Mouse (Mus musculus): ENCODE results near the gene Myo1b.

The Myo1b gene

DNA sequence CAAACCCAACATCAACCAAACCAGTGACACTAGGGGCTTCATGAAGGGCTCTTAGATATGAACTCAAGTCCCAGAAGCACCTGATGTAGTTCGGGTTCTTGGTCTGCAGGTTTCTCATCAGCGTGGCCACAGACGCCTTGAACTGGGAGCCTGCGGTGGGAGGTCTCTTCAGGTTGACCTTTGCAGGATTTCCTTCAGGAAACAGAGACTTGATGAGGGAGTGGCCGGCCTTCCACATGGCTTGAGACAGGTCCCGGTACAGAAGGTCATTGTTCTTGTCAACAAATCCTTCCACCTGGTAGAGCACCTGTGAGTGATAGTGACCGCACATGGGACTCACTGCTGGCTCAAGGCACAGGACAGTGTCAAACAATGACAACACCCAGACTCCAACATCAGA lies 137.6 kb downstream of the Myo1b start:
- no peak for DNase-seq

DNA sequence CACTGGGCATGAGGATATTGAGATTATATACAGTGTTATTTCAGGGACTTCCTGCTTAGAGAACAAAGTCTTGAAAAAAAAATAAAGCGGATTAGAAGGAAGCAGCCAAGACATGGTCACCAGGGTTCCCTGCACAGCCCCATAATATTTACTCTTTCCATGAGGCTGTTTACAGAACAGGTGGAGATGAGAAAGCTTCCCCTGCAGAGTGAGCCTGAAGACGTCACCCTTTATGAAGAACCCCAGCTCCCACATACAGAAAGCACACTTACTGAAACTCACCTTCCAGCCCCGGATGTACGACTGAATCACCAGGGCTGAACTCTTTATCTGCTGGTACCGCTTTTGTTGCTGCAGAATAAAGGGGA lies 145.4 kb downstream of the Myo1b start:
- DNase-seq, result no peak

DNA sequence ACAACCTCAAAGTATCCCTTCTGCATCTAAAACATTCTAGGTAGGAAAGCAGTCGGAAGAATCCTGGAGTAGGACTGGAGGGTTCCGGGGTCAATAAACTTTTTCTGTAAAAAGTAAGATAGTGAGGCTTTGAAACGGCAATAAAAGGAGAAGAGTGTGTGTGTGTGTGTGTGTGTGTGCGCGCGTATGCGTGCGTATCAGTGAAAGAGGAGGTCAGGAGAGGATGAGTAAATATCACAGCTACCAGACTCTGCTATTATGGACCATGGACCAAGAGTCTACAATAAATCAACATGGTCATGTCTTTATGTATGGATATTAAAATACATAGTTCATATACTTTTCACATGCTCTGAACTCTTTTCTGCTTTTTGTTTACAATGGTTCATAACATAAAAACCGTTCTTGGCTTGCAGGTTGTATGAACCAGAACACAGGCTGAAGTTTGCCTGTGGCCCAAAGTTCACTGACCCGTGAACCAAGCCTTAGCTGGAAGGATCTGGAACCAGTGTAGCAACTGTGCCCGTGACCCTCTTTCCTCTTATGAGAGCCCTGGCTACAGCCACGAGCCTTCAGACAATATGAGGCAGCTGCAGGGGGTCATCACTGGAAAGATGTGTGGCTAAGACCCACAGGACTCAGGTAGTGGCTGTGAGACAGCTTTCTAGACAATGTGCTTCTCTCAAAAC lies 145.9 kb downstream of the Myo1b start:
- DNase-seq, result no peak

DNA sequence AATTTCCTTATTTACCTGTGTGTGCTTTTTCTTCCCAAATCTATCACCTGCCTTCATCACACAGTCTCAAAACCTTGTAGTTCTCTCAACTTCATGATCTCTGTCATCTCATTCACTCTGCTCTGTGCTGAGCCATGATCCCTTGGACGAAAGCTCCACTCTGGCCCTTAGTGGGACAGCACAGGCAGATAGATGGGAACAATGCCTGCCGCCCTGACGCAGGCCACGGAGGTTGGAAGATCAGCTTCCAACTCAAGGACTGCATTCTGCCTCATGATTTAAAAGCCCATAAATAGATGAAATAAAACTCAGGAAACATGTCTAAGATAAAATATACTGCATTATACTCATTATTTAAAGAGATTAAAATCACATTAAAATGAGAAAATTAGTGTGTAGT lies 149.6 kb downstream of the Myo1b start:
- no peak for DNase-seq

DNA sequence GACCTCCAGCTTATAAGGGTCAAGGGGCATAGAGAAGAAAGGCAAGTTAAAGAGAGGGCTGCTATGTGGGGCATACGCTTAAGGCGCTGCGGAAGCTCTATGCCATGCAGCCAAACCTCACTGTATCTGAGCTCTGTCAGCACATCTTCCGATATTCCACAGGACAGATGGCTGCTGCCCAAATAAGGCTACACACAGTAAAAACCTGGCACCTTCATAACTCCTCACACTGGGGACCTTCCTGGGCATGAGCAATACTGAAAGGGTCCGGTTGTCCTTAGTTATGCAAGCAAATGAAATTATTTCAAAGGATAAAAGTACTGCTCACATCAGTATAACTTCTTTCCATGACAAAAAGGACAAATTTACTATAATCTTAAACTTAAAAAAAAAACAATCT lies 150.7 kb downstream of the Myo1b start:
- no peak for DNase-seq

DNA sequence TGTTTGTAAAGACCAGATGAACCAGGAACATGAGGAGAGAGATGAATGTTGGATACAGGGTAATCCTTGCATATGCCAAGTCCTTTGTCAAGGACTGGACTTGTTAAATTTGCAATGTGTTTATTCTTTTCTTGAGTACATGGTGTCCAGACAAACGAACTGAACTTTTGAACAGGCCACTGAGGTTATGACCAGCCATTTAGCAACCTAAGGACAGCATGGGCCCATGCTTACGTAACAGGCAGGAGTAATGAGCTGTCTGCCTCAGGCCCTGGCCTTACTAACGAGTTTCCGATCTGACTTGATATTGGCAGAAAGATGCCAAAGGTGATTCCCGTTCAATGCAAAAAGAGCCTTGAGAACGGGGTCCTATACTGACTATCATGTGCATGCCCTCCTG lies 156.2 kb downstream of the Myo1b start:
- no peak for DNase-seq

DNA sequence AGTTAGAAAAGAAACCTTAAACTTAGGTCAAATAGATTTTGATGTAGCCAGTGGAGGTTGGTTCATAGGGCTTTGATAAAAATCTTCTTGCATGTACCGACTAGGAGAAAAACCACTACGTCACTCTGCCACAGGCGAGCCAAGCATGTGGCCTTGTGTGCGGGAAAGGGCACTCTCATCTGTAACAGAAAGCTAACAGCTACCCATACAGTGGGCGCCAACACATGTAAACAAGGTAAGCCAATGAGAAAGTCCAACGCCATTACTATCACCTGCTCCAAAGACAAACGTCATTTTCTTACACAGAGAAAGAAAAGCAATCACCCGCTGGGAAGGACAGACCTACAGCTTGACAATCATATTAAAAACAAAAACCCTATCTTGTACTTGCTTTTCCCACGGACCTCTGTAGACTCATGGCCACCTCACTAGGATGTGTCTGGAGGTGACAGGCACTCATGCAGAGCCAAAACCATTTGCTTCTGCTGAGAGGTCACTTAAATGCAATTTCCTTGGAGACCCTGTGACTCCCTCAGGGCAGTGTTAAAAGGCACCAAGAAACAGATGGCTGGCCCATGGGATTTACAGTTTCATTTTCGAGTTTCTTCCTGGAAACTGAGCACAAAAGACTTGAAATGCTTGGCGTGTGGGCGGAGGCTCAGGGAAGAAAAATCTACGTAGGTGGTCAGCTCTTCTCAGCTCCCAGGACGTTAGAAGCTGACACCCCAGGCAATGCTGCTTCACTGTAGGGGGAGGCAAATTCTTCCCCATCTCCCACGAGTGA lies 157.4 kb downstream of the Myo1b start:
- no peak for DNase-seq

DNA sequence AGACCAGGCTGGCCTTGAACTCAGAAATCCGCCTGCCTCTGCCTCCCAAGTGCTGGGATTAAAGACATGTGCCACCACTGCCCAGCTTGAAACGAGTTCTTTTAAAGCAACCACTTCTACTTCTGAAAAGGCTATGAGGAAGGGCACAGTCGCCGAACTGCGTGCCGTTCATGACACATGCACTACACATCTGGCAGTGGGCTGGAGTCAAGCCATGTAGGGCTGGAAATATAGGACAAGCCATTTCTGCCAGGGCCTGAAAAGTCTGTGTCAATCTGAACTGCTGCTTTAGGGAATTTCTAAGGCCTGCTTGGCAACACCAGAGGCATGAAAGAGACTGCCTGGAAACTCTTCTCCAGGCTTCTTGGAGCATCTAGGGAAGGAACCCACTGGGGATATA lies 162.2 kb downstream of the Myo1b start:
- no peak for DNase-seq

DNA sequence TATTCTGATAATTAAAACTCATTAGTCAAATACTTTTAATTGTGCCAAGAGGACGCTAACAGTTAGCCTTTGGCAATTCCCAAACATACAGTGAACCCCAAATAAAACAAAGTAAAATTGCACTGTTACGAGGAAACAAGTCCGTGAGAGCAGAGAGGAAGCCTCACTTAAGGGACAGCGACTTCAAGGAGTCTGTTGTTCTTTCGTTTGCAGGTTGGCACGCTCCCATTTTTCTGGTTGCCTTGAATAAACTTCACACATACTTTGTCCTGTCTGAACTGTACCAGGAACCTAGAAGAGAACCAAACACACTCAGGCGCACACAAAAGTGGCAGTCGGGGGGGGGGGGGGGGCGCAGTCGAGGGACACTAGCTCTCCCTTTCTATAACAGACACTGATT lies 164.9 kb downstream of the Myo1b start:
- no peak for DNase-seq

DNA sequence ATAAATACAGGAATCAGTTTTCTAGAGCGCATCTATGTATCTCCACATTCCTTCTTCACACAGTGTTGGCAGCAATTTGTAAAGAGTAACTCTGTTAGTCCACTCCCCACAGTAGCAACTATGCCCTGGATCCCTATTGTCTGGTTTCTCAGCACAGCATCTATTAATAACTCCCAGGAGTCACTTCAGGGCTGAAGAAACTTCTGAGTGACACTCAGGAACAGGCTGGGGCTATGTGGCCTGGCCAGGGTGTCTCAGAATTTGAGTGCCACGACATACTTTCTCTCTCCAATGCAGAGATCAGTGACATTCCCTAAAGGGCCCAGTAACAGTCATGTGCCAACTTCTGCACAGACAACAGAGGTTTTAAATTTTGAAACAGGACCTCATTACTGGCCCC lies 167.6 kb downstream of the Myo1b start:
- DNase-seq, result no peak

DNA sequence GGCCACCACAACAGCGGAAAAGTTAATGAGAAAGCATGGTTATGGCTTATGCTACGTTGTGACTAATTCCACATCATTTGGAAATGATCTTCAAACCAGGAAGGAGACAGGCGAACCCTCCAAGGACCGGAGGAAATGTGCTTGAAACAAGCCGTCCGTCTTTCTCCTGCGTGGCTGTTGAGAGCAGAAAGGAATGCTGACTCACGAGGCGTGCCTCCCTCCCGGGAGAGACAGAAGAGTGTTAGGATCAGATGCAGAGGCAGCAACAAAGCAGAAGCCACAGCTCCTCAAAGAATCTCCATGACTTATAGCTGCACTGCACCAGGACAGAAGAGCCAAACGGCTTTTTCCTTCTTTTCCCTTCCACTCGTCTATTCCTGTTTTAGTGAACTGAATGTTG lies 168.4 kb downstream of the Myo1b start:
- DNase-seq, result no peak

DNA sequence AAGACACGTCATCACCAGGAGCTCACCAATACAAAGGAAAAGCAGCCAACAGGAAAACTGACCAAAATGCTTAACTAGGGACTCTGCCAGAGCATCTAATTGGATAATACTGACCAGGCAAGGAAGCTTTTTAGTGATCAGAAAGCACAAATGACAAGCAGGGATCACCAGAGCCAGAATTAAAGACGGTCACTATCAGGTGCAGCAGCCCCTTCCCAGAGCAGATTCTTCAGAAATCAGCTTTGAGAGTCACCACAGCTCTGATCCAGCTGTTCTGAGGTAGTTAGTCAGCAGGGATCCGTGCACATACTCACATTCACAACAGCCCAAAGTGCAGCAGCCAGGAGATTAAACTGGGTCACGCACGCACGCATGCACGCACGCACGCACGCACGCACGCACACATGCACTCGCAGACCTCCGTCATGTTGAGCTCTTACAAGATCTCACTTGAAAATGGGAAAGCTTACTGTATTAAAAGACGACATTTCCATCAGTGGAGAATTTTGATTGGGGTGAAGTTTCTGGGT lies 169.1 kb downstream of the Myo1b start:
- no peak for DNase-seq

DNA sequence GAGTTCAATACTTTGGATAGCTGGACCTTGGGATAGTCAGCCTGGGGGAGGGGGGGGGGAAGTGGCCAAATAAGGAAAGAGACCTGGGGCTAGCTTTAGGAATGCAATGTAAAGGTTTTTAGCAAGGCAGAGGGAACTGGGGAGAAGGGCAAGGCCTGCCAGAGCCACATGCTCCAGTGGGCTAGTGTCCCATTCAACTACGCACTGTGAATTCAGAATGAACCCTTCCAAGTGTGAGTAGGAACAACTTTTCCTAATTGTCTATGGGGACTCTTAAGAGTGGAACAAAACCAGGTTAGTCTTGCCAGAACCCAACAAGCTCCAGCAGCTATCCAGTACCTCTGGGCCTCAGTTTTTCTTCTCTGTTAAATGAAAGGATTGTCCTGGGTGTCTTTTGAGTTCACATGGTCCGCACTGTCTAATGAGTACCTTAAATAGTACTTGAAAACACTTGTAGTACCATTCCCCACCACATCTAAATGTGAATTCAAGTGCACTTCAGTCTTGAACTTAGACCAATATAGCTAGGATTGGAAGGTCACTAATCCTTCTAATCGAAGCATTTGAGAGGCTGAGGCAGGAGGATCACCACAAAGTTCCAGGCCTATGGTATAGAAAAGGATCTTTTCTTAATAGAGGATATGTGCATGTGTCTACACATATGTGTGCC lies 172.0 kb downstream of the Myo1b start:
- DNase-seq, result no peak

DNA sequence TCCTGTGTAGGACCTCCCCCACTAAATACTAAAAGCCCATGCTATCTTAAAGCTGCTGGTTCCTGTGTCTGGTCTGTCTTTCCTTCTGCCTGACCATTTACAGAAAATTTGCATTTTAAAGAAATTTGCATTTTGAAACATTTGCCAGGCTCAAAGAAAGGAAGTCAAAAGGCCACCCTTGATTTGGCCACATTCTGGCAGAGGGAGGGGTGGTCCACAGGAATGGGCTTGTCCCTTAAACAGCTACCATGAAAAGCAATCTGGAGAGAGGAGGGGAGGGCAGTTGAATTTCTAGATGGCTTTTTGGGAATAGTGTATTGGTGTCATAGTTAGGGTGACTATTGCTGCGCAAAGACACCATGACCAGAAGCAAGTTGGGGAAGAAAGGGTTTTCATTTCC lies 173.3 kb downstream of the Myo1b start:
- DNase-seq, result no peak

DNA sequence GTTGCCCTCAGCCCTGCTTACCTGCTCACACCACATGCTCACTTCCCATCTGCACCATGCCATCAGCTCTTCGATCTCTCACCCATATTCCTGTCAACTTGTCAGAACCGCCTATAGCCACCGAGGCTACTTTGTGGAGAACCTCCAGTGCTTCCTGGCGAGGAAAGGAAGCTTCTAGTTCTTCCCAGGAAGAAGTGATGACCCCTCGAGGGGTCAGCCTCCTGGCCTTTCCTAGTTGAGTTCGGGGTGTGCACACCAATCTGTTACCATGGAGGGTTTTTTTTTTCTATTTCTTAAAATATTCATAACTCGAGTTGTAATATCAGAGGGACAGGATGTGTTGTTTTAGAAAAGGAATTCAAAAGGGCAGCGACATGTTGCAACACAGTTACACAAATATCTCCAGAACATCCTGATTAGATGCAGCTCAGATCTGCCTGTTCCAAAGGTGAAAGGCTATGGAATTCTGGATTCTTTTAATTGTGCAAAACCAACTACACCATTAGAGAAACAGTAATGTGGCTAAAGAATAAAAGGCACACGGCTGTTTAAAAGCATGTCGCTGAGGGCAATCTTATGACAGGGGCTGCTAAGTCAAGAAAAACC lies 175.1 kb downstream of the Myo1b start:
- DNase-seq, result no peak

DNA sequence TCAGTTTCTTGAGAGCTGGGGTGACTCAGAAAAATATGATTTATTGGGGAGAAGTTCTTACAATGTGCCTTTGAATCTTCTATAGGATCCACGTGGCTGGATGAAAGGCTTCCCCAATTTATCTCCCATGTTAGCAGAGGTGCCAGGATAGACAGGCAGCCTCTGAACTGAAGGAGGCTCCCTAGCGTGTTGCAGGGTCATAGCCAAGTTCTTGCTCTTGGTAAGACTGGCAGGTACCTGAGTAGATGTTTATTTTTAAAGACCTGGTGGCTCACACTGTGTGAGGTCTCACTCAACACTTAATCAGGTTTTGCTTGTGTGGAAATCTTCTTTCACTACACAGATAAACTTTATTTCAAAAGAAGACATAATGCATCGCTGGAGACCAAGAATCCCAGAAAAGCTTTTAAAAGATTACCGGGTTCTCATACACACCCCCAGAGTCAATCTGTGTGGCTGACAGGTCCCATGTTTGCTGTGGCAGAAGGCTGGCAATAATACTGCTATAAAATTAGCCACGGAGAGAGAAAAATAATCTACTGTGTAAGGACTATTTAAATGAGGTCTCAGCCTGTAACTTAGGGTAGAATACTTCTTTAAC lies 176.5 kb downstream of the Myo1b start:
- no peak for DNase-seq

DNA sequence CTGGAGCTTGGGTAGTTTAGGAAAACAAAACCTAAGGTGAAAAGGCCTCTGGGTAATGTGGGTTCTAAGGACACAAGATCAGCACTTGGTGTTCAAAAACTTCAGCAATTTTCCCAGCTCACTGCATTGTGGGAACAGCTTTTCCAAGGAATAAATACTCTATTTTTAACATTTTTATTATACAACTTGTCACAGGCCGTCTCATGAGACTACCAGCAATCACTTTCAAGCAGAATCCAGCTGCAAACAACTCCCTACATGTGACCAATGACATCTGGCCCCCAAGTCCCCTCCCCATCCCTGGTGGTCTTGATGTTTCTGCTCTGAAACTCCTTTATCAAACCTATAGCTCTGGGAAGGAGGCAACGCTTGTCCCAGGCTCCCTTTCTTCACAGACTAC lies 179.0 kb downstream of the Myo1b start:
- DNase-seq, result no peak

DNA sequence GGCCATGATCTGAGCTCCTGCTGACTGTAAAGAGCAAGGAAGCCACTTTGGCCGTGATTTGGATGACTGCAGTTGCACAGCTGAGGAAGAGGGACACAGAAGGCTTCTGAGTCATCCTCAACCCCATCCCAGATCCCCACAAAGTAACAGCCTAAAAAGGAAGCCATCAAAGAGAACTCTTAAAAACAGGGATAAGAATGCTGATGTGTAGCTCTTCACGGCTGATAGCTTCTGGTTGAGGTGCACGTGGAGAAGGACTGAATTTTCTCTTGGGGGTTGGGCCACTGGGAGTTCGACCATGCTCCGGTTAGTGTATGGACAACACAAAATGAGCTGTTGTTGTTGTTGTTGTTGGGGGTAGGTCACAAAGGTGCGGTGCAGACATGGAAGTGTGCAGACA lies 181.2 kb downstream of the Myo1b start:
- DNase-seq, result no peak

DNA sequence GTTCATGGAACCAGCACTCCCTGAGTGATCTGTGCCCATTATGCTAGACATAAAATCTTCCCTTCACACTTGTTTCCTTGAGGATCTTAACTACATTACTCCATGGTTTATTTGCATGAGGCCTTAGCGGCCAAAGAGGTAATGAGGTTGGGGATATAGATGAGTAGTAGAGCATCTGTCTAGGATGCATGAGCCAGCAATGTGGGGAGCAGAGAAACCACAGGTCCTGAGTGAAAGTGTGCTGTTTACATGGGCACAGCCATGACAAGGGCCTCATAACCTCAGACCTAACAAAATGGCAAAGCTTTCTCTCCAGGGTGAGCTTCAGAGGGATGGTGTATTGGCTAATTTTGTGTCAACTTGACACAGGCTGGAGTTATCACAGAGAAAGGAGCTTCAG lies 186.5 kb downstream of the Myo1b start:
- DNase-seq, result no peak

DNA sequence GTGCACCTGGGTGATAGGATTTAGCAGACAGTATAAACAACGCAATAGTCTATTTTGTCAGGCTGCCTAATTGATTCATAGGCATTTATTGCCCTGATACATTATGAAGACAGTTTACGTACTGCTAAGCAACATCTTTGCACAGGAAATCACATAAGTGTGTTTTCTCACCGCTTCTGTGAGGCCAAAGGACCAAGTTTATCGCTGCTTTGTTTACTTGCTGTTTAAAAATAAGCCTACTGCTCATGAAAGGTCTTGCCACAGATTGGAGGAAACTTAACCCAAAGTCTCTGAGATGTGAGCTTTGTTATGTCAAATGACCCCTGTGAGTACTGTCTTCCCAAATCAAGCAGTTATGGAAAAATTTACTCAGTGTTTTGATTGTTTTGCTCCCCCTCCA lies 187.1 kb downstream of the Myo1b start:
- no peak for DNase-seq

DNA sequence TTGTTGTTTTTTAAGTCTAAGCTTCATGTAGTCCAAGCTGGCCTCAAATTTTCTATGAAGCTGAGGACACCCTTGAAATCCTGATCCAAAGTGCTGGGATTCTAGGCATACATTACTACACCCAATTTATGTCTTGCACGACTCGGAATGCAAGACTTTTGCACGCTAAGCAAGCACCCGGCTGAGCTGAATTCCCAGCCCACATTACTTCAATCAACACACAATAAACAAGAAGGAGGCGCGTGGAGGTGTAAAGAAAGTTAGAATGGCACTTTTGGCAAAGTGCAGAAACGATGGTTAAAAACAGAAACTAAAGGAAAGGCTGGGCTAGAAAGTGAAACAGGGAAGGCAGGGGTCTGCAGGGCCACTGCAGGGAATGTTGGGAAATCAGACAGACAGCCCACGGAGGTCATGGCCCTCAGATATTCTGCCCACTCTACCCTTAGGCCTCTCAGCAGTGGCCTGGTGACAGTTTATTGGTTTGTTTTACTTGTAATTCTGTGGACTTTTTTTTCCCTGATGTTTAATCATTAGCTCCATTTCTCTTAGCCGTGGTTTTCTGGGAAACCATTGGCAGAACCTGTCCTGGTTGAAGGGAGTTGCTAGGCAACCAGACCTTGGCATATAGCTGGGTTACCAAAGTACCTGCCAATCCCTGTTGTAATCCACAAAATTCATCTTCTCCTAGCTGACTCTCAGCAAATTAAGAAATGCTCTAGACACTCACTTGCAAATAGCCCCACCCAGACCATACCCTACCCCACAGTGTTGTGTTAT lies 195.8 kb downstream of the Myo1b start:
- no peak for DNase-seq

DNA sequence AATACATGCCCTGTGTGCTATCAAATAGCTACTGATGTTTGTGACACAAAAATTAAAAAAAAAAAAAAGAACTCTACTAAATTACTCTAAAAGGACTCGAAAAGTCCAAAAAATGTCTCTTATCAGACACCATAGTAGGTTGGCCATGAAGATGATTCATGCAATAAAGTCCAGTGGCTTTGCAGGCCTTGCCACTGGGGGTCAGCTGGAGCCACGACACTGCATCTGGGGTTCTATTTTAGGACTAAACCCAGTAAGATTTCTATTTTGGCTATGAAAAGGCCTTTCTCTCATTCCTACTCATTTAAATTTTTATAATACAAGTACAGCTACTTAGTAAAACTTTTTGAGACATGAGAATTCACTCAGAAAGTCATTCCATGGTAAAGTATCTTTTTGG lies 205.0 kb downstream of the Myo1b start:
- no peak for DNase-seq

All from thymus, postnatal 25 days (tissue).